Mouse (Mus musculus): Measurements from ENCODE around the gene Dennd1a.

- TF ChIP-seq POLR2A (IDR thresholded peaks at IDR 0.05; ENCODE audit: low read depth, low read length) (no peak), CTCF (IDR thresholded peaks at IDR 0.05; ENCODE audit: extremely low read depth, insufficient read depth, insufficient read length, insufficient replicate concordance) (no peak)
Measured at GRCm38 (mm10) chr2:38285781-38286432, 1.3 kb downstream of the Dennd1a start.

Measured in spleen, adult 2 months (tissue).